Mouse (Mus musculus): Measurements from ENCODE around the gene Olfr374.
"Not testable (repeated sequence)": the region's sequence is repeated elsewhere in the genome, so short reads cannot be mapped to it uniquely, and the experiment has no call there.

The Olfr374 gene

DNA sequence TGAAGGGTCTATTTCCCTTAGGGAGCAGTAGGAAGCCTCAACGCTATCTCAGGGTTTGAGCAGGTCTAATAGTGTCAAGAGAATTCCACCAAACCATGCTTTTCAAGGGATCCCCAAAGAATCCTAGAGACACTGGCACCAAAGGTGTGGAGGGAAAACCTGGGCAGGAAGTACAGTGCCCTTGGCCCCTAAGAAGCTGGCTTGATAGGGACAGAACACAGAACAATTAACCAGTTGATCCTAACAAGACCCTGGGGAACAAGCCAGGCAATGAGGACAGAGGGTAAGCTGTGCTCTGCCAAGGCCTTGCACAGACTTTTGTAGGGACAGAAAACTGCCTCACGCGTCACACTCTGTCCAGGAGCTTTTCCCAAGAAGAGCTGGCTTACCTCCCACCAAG, at the start of gene Olfr374:
TSS of gene Olfr374 (plus strand) at position 301 of the 400 bp plus-strand sequence.
- no peak for DNase-seq

DNA sequence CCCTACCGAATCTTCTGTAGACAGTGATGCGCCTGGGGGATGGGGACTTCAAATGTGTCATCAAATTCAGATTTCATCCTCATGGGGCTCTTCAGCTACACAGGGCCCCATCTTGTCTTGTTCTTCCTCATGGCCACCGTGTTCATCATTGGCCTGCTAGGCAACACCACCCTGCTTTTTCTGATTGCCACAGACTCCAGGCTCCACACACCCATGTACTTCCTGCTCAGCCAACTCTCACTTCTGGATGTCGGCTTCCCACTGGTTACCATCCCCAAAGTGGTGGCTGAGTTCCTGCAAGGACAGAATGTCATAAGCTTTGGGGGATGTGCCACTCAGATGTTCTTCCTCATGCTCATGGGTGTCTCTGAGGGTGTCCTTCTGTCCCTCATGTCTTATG, 49.2 kb upstream of the Olfr374 start:
- DNase-seq, result not testable (repeated sequence)

DNA sequence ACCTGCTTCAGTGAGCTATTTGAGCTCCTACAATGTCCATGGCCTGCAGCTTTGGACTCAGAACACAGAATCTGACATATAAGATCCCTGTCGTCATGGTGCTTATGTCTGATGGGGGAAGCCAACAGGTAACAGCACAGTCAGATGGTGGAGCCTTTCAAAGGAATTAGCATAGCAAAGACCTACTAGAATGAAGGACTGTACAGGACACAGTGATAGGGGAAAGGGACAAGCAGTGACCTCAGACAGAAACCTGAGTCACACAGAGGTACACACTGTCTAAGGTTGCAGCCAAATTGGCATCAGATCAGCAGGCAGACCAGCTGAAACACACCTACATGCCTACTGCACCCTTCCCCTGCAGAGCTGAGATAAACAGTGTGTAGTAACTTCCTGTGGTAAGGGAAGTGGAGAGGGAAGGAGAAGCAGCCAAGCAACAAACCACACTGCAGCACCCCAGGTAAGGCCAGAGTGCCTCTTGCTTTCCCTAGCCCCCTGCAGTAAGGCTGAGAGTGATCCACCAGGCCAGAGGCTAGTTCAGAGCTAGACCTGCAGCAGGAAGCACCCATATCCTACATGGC, 39.9 kb upstream of the Olfr374 start:
- not testable (repeated sequence) for DNase-seq

DNA sequence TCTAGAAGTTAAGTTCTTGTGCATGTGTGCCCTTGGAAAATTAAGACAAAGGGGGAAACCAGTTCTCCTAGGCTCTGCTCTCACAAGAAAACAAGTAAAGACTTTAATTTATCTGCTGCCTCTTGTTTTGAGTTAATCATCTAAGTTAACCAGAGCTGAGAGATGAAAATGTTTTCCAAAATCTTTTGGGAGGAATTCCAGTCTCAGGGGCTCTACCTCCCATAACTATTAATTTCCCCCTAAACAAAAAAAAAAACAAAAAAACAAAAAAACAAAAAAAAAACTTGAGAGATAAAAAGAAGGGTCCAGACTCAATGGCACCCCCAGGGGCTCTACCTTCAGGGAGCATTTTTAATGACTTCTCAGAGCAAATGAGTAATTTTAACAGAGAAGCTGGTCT, 24.0 kb upstream of the Olfr374 start, which contains the start of gene Olfr373:
TSS of gene Olfr373 (plus strand) at position 301 of the 400 bp plus-strand sequence.
- not testable (repeated sequence) for DNase-seq

DNA sequence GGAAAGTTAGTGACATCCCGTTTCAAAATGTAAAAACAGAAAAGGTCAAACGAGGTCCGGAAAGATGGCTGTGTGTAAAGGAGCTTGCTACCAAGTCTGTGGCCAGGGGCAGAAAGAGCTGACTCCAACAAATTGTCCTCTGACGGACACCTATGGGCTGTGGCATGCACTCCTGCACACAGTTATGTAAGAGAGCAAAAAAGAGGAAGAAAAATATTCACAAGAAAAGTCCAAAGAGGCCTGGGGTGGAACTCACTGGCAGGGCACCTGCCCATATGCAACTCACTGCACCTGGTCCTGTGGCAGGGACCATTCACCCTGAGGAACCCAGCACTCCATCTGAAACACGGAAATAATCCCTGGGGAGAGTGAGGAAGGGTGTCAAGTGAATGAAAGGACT, 22.1 kb upstream of the Olfr374 start:
- no peak for DNase-seq

DNA sequence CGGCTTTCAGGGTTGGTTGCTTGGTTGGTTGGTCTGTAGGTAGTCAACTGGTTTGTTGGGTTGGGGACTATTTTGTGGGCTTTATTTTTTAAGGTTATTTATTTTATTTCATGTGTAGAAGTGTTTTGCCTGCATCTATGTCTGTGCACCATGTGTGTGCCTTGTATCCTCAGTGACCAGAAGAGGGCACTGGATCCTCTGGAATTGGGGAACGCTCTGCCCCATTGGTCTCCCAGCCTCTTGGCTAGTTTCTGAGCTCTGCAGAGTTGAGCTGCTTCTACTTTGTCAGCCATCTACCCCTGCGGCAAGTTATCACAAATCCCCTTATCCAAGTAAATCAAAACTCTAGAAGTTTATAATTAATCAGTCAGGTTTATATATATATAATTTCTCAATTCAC, 19.2 kb upstream of the Olfr374 start:
- DNase-seq, result not testable (repeated sequence)

DNA sequence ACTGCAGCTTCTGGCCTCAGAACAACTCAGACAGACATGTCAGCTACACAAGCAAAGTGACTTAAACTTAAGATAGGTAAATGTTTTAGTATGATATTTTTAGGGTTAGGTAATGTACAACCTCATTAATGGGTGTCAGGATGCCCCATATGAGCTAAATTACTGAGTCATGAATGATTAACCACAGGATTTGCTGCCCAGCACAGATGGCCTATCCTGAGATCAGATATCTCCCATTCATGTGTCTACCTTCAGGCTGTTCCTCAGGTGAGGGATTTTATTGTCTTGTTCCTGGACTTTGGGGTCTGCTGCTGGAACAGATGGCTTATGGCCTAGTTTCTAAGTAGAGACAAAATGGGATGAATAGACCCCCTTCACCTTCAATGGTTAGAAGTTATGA, 10.1 kb upstream of the Olfr374 start:
- not testable (repeated sequence) for DNase-seq

DNA sequence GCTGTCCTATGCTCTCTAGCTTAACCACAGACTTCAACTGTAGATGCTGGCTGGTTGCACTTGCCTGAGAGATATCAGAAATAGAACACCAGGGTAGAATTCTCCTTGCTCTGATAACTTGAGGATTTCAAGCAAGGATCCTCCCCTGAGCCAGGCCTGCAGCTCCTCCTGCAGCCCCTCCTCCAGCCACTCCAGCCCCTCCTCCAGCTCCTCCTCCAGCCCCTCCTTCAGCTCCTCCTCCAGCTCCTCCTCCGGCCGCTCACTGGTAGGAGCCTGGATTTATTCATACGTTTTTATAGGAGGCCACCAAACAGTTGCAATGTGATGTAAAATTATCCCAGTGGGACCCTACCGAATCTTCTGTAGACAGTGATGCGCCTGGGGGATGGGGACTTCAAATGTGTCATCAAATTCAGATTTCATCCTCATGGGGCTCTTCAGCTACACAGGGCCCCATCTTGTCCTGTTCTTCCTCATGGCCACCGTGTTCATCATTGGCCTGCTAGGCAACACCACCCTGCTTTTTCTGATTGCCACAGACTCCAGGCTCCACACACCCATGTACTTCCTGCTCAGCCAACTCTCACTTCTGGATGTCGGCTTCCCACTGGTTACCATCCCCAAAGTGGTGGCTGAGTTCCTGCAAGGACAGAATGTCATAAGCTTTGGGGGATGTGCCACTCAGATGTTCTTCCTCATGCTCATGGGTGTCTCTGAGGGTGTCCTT, 7.3 kb upstream of the Olfr374 start:
- DNase-seq, result peak; percentile 11 to 17

DNA sequence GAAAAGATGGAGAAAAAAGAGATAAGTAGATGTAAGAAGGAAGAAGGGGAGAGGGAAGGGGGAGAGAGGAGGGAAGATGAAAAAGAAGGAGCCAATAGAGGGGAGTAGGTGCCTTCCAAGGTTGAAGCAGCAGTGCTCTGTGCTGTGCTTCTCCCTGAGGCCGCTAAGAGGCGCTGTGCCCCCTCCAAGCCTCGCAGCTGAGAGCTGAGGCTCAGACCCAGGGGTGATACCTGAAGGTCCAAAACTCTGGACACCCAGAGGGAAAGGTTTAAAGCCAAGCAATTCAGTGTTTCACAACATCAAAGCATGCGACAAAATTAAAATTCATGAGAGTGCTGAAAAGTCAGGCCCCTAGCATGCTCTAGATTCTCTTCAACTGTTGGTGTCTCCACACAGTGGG, 1.7 kb upstream of the Olfr374 start:
- no peak for DNase-seq

DNA sequence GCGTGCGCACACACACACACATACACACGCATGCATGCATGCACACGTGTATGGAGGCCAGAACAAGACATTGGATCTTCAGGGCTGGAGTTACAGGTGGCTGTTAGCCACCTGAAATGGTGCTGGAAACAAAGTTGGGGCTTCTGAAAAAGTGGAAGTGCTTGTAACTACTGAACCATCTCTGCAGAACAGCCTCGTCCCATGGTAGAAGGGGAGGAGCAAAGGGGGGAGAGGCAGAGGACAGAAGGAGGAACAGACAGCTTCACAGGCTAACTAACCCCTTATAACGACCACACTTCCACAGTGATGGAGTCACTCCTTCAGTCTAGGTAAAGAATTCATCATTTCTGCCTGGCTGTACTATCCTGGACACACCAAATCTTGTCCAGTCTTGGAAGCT, 4.0 kb downstream of the Olfr374 start:
- no peak for DNase-seq

DNA sequence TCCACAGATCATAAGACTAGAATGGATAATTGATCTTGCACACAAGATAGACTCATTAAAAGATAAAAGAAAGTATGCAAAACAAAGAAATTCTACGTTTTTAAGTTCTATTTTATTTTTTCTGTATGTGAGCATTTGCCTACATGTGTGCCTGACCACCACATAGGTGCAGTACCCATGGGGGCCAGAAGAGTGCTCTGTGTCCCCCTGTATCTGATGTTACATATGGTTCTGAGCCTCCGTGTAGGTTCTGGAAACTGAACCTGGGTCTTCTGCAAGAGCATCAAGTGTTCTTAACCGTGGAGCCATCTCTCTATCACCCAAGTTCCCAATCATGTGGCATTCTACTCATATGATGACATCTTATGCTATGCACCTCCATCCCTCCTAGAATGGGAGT, 5.6 kb downstream of the Olfr374 start:
- DNase-seq, result no peak

DNA sequence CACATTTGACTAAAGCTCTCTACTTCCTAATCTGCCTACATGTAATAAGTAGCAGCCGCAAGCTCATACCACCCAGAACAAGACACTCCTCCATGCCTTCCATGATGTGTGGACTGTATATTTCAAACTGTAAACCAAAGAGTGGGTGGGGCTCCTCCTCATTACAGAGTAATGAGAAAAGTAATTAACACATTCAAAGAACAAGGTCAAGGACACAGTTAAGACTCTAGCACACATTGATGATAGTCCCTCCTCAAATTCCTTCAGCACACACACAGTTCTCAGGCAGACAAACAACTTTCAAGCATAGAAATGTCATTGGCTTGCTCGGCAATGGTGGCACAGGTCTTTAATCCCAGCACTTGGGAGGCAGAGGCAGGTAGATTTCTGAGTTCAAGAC, 8.4 kb downstream of the Olfr374 start:
- DNase-seq, result no peak

DNA sequence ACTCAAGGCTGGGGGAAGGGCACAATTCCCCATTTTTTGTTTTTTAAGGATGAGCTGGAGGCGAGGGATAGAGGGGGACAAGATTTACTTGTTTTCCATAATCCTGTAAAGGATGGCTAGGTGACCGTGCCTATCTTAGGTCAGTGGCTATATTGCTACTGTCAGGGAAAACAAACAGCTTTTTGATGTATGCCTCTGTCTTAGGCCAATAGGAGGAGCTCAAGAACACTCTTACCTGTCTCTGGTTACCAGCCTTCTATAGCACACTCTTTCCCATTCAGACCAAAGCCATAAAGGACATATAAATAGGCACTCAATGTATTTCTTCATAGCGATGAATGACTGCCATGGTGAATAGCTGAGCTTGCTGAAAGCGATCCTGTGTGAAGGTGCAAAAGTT, 11.8 kb downstream of the Olfr374 start:
- no peak for DNase-seq

DNA sequence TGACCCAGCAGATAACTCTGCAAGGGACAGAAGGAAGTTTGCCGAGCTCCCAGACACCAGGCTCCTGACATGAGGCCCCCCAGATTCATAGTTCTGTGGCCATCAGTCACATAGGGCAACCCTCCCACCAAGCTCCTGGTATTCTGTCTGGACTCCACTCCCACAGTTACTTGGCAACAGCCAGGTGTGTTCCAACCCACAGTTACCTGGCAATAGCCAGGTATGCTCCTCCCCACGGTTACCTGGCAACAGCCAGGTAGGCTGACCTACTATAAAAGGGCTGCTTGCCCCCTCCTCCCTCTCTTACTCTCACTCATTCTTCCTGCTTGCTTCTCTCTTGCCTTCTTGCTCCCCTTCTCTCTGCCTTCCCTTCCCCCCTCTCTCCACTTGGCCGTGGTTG, 14.6 kb downstream of the Olfr374 start:
- not testable (repeated sequence) for DNase-seq

DNA sequence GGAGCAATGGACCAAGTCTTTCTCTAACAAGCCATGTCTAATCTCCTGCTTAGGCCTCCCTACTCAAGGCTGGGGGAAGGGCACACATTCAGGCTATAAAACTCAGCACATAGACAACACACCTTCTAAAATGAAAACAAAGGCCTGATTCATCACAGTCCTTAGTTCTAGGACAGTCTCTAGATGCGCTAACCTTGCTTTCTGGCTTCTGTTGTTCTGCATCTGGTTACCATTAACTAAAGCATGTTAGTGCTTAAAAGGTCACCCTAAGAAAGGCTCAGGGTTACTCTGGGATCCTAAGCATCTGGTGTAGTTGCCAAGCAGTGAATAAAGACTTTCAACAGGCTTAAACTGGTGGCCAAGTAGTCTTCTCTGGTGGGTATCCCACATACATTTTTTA, 15.2 kb downstream of the Olfr374 start:
- no peak for DNase-seq

DNA sequence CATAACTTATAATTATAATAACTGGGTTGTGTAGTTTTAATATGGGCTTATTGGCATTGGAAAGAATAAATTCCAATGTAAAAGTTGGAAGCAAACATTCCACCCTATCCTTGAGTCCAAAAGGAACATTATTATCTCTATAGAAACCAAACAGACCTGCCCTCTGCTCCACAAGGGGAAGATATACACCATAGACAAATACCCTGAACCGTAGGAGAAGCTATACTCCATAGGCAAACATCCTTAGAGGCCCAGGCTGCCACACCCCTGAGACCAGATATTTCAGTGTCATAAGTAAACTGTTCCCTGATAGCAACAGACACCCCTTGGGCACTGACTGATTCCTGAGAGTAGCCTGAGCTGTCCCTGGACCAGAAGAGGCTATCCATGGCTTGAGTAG, 21.0 kb downstream of the Olfr374 start:
- DNase-seq, result no peak

DNA sequence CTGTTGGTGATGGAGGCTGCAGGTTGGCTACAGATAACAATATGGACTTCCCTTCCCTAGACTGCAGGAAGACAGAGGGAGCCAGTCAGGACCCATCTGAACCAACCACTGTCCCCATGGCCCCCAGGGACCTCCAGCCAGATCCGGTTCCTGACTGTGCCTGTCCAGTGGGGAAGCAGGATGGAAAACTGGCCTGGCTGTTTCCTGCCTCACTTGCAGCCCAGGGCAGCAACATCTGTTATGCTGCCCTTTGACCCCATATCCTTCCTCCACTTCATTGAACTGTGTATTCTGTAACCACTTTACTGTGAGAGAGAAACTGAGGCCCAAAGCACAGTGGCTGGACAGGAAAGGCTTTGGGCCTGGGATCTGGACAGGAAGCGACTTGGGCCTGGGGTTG, 24.4 kb downstream of the Olfr374 start:
- DNase-seq, result peak; percentile 48 to 49

DNA sequence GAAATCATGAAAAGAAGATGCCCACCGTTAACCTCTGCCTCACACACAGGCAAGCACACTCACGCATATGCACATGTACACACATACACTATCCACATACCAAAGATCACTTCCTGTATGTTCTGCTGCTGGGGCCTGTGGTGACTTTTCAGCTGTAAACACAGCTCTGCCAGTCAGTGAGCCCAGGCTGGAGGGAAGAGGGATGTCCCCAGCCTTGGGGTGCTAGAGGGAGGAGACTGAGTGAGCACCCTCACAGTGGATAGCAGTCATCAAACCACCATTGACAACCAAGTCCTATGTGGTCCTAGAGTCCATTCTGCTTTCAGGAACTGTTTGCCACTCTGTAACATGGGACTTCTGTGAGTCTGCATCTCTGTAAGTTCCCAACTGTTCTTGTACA, 25.1 kb downstream of the Olfr374 start:
- no peak for DNase-seq

DNA sequence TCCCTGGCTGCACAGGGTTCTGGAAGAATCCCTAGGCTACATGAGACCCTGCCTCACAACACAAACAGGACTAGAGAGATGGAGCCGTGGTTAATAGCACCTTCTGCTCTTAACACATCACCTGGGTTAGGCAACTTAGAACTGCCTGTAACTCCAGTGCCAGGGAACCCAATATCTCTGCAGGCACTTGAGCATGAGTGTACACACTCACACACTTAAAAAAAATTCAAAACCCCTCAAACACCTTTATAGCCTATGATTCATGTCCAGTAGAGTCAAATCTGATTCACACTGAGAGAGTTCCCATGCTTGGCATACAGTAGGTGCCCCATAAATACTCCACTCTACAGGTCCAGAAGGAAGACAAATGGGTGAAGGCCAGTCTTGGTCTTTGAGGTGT, 25.6 kb downstream of the Olfr374 start:
- no peak for DNase-seq

DNA sequence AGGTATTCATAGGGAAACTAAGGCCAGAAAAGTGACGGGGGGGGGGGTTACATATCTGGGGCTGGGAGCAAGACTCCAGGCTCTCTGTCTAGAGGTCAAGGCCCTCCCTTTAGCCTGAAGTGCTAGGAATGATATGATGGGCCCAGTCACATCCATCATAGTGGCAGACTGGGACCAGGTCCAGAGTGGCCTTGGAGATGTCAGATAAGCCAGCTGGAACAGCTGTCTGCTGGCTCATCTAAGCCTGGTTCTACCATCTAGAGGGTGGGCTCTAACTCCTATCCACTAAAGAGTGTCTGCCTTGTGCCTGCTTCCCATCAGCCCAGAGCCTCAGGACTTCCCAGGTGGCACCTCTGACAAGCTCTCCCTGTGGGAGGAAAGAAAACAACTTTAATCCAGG, 26.1 kb downstream of the Olfr374 start:
- peak in 1 of 2 experiments; percentile 19 for DNase-seq

DNA sequence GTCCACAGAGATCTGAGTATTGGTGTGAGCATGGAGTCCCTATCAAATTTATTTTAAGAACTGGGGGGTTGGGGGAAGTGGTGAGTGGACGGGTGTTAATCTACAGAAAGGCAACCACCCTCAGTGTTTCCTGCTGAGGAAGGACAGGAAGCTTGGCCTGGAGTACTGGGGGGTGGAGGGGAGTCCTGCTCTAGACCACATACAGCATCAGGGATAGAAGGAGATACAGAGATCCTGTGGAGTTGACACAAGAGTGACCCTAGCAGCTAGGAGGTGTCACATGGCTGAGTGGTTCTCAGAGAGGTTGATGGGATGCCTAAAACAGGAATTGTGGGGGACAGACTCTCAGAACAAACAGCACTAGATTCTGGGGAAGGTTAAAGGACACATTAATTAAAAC, 26.7 kb downstream of the Olfr374 start:
- no peak for DNase-seq

DNA sequence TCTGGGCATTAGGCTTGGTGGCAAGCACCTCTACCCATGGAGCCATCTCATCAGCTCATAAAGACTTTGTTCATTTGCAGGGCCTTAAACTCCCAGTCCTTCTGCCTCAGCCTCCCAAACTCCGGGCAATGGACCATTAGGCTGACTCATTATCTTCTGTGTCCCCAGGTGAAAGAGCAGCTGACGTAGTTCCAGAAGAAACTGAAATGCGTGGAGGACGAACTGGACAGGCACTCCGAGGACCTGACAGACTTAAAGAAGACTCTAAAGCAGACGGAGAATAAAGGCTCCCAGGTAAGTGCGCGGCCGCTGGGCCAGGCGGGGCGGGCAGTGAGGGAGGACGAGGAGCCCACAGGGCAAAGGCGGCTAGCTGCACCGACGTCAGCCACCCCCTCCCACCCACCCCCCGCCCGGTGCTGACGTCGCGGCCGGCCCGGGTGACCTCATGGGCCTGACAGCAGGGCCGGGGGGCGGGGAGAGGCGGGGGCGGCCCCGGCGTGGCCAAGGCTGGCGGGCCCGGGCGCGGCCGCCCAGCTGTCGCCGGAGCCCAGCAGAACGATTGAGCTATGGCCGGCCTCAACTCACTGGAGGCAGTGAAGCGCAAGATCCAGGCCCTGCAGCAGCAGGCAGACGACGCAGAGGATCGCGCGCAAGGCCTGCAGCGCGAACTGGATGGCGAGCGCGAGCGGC, 28.1 kb downstream of the Olfr374 start, which contains the start of gene Tpm4:
TSS of gene Tpm4 (plus strand) at position 220 of the 690 bp plus-strand sequence.
- DNase-seq, result peak; percentile 47 to 57

DNA sequence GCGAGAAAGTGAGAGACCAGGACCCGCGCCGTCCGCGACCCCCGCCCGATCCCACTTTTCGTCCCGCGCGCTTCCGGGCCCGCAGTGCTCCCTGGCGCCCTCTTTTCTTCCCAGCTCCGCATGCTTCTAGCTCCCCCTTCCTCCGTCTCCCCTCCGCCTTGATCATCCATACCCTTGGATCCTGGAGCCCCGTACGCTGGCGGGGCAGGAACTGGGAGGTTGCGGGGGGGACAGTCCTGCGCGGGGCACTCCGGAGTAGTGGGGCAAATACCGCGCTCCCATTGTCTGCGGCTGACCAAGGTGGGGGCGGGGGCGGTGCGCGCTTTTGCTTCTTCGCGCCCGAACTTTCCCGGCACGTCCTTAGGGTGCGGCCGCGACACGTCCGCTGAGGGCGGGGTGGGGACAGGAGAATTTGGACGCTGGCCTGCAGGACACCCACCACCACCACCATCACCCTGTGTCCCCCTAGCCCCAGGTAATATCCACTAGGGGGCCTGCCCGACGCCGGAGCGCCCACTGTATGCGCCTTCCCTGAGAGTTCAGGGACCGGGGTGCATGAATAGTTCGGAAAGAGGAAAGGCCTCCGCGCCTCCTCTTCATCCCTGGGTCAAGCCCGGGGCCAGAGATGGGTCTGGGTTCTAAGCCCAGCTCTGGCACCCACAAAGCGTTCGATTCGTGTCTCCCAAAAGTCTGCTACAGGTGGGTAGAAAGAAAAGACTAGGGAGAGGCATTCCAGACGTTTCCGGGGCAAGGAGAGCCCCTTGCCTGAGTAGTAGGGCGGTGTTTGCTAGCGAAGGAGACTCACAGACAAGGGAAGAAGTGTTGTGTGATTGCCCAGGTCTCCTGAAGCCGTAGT, 28.8 kb downstream of the Olfr374 start:
- peak; percentile 20 to 25 for DNase-seq
